Mouse (Mus musculus) brain, embryonic 14.5 days (tissue): ENCODE results near the gene Tle2. TPM values are rescaled to one million over a fixed set of nuclear protein-coding genes. Genes with fewer than 3 reads are reported as not detected.
A peak's percentile ranks its signal among the peaks of the same experiment; 100 is the strongest.

Source experiments
- DNase-seq: peaks from one replicate; pipeline ENCODE4 v3.0.0-alpha.2; 2011; ENCODE audit warnings: low read depth
- CTCF ChIP-seq: fragments of 200-500 bp; IDR thresholded peaks from 2 replicates; pipeline ENCODE4 v1.5.1; 2012; ENCODE audit warnings: inconsistent platforms, mild to moderate bottlenecking, moderate library complexity, borderline replicate concordance; ENCODE audit not compliant: insufficient read depth, insufficient read length; ENCODE audit errors: extremely low read depth
- POLR2A ChIP-seq: fragments of 200-500 bp; IDR thresholded peaks from 2 replicates; pipeline ENCODE4 v1.6.1; 2012; ENCODE audit warnings: mild to moderate bottlenecking, inconsistent platforms, borderline replicate concordance; ENCODE audit not compliant: poor library complexity, insufficient read depth, insufficient read length, severe bottlenecking; ENCODE audit errors: extremely low read depth
- polyA plus RNA-seq: library from polyadenylated mRNA; depleted of rRNA; stranded (reverse); fragments of >200 nt; gene quantifications from 2 replicates; pipeline ENCODE4 v1.2.3, GENCODE M21; 2012

Gene Tle2
- polyA plus RNA-seq, 1 experiment: 82.1 TPM

DNA sequence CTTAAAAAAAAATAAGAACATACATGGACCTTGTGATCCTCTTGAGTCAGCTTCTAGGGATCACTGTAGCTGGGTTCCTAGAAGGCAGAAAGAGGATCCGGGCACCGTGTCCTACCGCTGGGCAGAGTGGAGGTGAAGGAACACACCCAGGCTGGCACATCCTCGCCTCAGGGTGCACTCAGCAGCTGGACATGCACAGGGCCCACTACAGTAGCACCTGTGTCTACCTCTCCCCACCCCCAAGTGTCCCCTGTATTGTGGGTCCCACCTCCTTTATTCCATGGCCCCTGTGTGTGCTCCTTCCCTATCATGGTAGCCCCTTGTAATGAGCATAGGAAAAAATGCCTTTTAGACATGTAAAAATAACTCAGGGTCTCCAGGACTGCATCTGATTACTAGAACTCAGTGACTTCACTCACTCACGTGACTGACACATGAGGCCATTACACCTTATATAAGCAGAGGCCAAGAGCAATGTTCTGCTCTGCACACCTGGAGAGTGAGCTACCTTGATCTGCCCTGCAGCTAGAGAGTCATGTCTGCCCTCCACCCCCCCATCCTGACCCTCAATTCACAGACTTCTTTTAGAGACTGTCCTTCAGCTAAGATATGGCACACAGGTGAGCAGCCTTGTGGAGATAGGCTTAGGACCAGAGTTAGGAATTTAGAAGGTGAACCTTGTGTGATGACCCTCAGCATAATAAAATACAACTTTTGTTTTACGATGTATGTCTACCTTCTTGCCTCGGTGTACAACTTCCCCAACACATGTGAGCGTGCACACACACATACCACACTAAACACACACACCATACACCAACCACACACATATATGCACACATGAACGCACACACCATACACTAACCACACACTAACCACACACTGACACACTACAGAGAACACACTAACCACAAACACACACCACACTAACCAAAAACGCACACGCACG lies 29.9 kb downstream of the Tle2 start:
- no peak for DNase-seq
- TF ChIP-seq CTCF (no peak), POLR2A (no peak)

DNA sequence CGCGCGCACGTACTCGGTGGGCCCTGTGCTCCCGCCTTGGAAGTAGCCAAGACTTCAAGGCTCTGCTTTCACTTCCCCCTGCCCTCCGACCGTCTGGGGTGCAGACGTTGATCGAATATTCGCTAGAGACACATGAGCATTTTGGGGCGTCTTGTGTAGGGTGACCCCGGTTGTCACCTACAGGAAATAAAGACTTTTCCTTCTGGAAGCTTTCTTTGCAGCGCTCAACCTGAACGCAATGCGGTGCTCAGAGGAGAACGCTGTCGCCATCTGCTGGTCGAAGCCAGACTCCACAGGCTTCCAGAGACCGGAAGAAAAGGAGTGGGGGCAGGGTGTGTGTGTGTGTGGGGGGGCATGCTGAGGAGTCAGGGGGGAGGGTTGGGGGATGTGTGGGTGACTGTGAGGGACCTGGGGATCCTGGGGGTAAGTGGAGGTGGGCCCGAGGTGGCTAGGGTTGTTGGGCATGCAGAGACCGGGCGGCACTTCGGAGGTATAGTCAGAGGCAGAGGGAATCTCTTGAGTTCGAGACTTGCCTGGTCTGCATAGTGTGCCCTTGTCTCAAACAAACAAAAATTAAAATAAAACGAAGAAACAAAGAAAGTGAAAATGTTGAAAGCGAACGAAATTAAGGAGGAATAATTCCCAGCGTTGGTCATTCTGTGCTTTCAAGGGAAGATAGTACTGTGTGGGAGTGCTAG lies 30.8 kb downstream of the Tle2 start:
- TF ChIP-seq POLR2A (no peak), CTCF (peak; percentile 93)
- DNase-seq: peak; percentile 93

DNA sequence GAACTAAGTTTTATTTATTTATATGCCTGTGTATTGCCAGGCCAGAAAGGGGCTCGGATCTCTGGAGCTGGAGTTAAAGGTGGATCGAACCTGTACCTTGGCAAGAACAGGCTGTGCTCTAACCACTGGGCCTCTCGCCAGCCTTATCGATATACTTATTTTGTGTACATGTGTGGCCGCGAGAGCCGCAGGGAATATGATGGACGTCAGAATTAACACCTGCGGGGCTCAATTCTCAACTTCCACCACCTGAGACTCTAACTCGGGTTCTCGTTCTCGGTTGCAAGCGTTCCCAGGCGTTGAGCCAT lies 31.3 kb downstream of the Tle2 start:
- DNase-seq: no peak
- no peak for TF ChIP-seq POLR2A
- TF ChIP-seq CTCF: no peak

DNA sequence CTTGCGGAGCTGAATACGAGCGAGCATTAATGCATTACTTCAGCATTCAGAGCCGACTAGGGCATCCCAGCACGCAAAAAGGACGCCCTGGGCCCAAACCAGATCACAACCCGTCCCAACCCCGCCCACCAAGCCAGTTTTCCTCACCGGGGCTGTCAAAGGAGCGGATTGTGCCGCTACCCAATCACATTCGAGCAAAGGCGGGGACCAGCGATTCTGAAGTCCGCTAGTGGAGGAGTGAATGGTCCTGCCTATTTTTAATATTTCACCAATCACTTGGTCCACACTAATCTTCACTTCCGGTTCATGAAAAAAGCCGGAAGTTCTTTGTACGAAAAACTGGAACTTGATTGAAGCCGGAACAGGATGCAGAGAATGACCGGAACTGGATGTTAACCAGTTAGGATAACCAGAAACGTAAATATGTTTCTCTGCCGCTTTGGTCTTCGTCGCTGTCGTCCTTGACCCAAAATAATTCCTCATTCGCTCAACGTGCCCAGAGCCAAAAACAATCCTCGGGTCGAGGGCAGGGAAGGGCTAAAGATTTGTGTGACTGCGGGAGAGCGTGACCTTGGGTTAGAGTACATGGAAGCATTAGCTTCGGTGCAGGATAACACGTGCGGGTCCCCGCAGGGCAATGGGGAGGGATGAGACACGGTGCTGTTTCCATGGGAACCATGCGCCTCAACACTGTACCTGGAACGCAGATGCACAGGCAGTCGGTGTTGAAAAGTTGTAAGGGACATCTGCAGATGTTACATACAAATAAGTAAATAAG lies 31.8 kb downstream of the Tle2 start, which contains the start of gene BC025920:
Gene BC025920, plus strand, starts transcription at position 297 of the 778 bp plus-strand sequence.
- peak; percentile 99 for DNase-seq
- TF ChIP-seq POLR2A (peak; percentile 52; the same call in 1 of the 2 replicates), CTCF (no peak)

DNA sequence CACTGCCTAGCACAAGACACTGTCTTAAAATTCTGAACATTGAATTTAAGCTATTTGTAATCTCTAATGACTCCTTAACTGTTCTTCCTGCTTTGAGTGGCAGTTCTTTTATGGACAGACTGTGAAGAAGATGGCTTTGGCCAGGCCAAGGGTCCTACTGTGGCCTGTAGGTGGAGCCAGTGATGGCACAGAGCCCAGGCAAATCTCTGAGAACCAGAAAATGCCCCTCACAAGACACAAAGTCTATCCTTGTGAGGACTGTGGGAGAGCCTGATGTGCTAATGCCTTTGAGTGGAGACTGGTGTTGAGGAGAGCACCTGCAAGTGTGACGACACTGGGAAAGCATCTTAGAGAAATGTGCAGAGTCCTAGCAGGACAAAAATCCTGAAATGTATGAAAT lies 33.9 kb downstream of the Tle2 start:
- DNase-seq: no peak
- no peak for TF ChIP-seq CTCF
- no peak for TF ChIP-seq POLR2A

DNA sequence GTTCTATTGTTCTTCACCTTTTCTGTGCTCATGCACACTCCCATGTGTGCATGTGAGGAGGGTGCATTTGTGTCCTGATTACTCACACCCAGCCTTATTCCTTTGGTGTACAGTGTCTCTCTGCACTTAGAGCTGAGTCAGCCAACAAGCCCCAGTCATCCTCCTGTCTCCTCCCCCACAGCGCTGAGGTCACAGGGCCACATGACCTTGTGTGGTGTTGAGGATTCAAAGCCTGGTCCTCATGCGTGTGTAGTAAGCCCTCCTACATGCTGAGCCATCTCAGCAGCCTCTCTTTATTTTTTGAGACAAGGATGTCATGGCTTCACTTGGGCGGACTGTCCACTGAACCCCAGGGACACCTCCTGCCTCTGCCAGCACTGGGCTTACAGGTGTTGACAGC lies 38.4 kb downstream of the Tle2 start:
- DNase-seq: no peak
- TF ChIP-seq CTCF (no peak), POLR2A (no peak)

DNA sequence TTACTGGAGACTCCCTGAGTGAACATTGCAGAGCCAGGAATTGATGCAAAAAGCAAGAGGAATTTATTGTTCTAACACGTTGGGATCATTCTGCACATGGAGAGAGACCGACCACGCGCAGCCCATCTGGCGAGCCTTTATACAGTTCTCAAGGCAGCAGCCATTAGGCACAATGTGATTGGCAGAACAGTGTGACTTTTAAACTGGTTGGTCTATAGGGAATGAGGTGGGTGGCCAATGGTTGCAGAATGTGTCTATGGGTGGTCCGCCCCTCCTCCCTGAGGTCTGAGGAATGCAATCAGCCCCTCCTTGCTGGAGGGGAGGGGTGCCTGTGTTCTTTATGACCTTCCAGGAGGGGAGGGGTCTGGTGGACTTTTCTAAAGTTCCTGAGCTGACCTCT lies 41.1 kb downstream of the Tle2 start:
- no peak for TF ChIP-seq POLR2A
- TF ChIP-seq CTCF: no peak
- no peak for DNase-seq

DNA sequence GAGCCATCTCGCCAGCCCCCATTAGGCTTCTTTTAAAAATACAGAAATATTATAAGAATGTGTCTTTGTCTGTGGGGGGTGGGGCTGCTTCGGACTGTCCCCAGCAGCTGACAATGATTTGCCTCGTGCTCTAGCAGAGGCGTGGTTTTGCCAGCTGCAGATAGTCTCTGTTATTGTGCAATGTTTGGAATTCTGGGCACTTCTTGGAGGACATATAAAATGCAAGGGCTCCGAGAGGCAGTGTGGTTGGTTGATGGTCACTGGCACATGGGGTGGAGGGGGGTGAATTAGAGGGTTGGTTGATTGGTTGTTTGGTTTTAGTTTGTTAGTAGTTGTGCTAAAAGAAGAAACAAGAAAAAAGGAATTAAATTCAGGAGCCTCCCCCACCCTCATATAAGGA lies 45.6 kb downstream of the Tle2 start:
- DNase-seq: no peak
- TF ChIP-seq POLR2A (no peak), CTCF (no peak)

DNA sequence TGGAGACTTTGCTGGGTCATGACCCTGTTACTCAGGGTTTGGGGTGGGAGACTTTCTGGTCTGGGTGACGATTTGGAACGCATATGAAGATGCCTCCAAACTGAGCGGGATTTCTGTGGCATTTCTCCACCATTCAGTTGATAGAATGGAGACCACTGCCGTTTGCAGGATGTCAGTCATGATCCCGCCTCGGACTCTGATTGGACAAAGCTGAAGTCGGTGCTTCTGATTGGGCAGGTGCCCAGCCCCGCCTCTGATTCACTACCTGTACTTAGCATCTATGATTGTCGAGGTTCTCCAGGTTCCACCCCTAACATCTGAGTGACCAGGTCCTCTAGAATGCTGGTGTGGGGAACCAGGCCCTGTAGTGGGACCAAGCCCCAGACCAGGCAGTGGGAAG lies 46.4 kb downstream of the Tle2 start:
- TF ChIP-seq POLR2A (no peak), CTCF (no peak)
- DNase-seq: no peak

DNA sequence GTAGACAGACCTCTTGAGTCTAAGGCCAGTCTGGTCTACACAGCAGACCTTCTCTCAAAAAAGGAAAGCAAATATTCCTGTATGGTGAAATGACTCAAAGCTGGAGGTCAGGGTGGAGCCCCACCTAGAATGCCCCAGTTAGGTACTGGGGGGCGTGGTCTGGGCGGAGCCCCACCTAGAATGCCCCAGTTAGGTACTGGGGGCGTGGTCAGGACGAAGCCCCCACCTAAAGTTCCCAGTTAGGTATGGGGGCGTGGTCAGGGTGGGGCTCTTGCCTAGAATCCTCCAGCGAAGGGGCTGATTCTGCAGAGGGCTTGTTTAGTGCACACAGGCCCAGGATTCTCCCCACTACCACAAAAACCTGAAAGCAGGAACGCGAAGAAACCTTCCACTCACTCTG lies 49.1 kb downstream of the Tle2 start:
- no peak for DNase-seq
- TF ChIP-seq POLR2A (no peak), CTCF (no peak)

DNA sequence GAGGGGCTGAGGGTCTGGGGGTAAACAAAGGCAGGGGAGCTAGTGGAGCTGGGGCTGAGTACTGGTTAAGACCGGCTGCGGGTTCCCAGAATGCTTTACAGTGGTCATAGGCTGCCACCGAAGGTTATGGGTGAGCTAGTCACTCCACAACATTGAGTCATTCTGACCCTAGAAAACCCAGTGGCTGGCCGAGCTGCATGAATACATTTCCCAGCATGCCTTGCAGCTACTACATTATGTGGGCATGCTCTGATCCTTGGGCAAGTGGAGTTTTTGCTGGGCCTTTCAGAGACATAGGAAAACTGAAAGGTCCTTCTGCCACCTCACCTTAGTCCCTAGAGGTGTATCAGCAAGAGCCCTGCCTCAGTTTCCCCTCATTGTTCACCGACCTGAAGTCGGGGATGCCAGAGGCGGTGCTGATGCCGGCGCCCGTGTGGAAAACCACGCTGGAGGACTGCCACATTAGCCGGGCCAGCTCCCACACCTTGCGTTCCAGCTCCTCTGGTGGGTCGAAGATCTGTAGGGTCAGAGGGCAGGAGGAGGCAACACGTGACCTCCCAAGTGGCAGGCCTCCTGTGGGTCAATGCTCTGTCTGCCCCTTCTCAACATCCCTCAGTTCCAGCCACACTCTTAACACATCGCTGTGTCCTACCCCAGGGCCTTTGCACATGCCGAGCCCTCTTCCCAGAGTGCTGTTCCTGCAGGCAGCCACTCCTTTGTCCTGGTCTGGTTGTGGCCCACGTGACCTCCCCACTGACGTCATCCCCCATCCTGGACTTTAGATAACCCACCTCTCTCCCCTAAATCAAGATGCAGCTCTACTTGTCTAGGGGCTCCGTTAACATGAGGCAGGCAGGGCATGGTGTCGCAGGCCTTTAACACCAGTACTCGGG lies 52.0 kb downstream of the Tle2 start:
- TF ChIP-seq POLR2A: no peak
- TF ChIP-seq CTCF: no peak
- DNase-seq: no peak

DNA sequence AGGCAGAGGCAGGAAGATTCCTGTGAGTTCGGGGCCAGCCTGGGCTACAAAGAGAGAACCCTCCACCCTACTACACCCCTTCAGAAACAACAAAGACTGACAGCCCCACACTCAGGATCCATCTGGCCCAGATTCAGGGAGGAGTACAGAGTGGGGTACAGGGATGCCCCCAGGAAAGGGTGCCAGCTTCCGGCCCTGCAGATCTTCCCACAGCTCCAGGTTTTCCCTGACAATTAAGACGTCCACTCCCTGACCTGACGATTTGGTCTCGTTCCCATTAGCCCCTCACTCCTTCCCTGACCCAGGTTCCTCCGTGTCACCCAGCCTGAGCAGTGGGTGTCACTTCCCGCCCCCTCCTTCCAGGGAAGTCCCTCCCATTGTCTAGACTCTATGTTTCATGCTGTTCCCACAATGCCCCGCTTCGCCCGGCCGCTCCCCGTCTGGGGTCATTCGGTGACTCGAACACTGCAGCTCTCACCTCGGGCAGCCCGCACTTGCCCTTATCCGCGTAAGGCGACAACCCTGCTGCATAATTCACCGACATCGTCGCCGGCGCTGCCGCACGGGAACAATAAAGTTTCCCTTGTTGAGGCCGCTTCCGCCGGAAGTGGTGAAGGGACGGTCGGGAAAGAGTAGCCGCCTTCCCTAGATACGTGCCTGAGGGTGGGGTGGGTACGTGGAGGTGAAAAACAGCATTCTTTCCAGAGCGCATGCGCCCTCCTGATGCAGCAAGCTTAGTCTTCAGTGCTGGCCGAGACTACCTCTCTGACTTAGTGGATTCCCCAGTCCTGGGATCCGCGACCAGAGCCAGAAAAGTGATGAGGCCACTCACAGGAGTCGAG lies 52.9 kb downstream of the Tle2 start, which contains the start of gene Sirt6:
Gene Sirt6, minus strand, starts transcription at position 804 of the 842 bp plus-strand sequence.
- TF ChIP-seq CTCF (no peak), POLR2A (peak; percentile 34; the same call in 1 of the 2 replicates)
- peak; percentile 99 for DNase-seq

DNA sequence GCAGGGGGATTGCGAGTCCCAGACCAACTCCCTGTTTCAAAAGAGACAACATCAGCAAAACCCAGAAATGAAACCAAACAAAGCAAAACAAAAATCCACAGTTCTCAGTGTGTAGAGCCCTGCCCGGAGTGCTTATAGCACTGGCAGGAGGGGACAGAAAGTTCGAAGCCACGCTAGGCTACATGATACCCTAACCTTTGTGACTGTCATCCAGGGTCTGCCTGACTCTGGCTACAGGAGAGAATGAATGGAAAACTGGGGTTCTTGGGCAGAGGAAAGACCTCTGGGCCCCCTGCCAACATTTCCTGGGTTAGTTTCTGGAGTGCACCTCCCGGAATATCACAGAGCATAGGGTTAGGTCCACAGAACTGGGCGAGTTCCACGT lies 53.5 kb downstream of the Tle2 start:
- DNase-seq: no peak
- TF ChIP-seq POLR2A (no peak), CTCF (no peak)
